Mouse (Mus musculus) 416B (cell line): ENCODE data around the gene Itgb7.

Experiments used
- DNase-seq: peaks from one replicate; pipeline ENCODE4 v3.0.0; 2011; ENCODE audit warnings: low read depth

Itgb7 gene

GRCm38 (mm10) chr15:102231748-102232147, at the start of gene Itgb7:
Gene Itgb7, minus strand, starts transcription at chr15:102231944.
- DNase-seq, result peak; percentile 71

GRCm38 (mm10) chr15:102280623-102281022, 48.9 kb upstream of the Itgb7 start:
- no peak for DNase-seq

GRCm38 (mm10) chr15:102279783-102280520, 48.2 kb upstream of the Itgb7 start:
- DNase-seq, result no peak

- peak; percentile 93 for DNase-seq
Measured at GRCm38 (mm10) chr15:102279092-102279782, 47.5 kb upstream of the Itgb7 start, which contains the start of gene Mfsd5. Gene Mfsd5, plus strand, starts transcription at chr15:102279454.

- DNase-seq, result no peak
Measured at GRCm38 (mm10) chr15:102278726-102279091, 47.0 kb upstream of the Itgb7 start.

- DNase-seq, result peak; percentile 35
Measured at GRCm38 (mm10) chr15:102273982-102274716, 42.4 kb upstream of the Itgb7 start.

- DNase-seq, result no peak
Measured at GRCm38 (mm10) chr15:102271441-102271840, 39.7 kb upstream of the Itgb7 start.

- DNase-seq, result no peak
Measured at GRCm38 (mm10) chr15:102270274-102270960, 38.7 kb upstream of the Itgb7 start, which contains the start of gene Gm9918. Gene Gm9918, plus strand, starts transcription at chr15:102270563.

GRCm38 (mm10) chr15:102265548-102265947, 33.8 kb upstream of the Itgb7 start:
- peak; percentile 61 for DNase-seq

GRCm38 (mm10) chr15:102263037-102263436, 31.3 kb upstream of the Itgb7 start:
- no peak for DNase-seq

- no peak for DNase-seq
Measured at GRCm38 (mm10) chr15:102262582-102262981, 30.8 kb upstream of the Itgb7 start.

GRCm38 (mm10) chr15:102258581-102259253, 27.0 kb upstream of the Itgb7 start:
- no peak for DNase-seq

GRCm38 (mm10) chr15:102258076-102258470, 26.3 kb upstream of the Itgb7 start:
- DNase-seq, result peak; percentile 14

- peak; percentile 67 for DNase-seq
Measured at GRCm38 (mm10) chr15:102257202-102258075, 25.7 kb upstream of the Itgb7 start, which contains the start of gene Rarg. Gene Rarg, minus strand, starts transcription at chr15:102257517.

- DNase-seq, result no peak
Measured at GRCm38 (mm10) chr15:102256431-102257201, 24.9 kb upstream of the Itgb7 start.

GRCm38 (mm10) chr15:102255547-102256255, 24.0 kb upstream of the Itgb7 start:
- DNase-seq, result no peak

GRCm38 (mm10) chr15:102250521-102250920, 18.8 kb upstream of the Itgb7 start:
- DNase-seq, result no peak

GRCm38 (mm10) chr15:102249967-102250366, 18.2 kb upstream of the Itgb7 start:
- DNase-seq, result no peak

GRCm38 (mm10) chr15:102249251-102249691, 17.5 kb upstream of the Itgb7 start:
- DNase-seq, result no peak
